Mouse (Mus musculus) heart, adult 2 months (tissue): ENCODE results near the gene Elf5. TPM values are rescaled to one million over a fixed set of nuclear protein-coding genes. Genes with fewer than 3 reads are reported as not detected.

ENCODE experiments used
- DNase-seq, 2 experiments: peaks; one replicate each; pipeline ENCODE4 v3.0.0; 2021
- H3K27ac ChIP-seq: fragments of 200-600 bp; 2 replicates; pipeline ENCODE4 v1.8.1; 2022
- H3K27me3 ChIP-seq: fragments of 200-500 bp; 2 replicates; pipeline ENCODE4 v1.6.1; 2012; ENCODE audit warnings: mild to moderate bottlenecking, low read length, inconsistent platforms, mixed read lengths; ENCODE audit not compliant: control insufficient read depth, insufficient read depth
- H3K36me3 ChIP-seq: fragments of 200-500 bp; 2 replicates; pipeline ENCODE4 v1.6.1; 2012; ENCODE audit warnings: low read length, inconsistent platforms; ENCODE audit not compliant: control insufficient read depth, insufficient read depth
- H3K4me1 ChIP-seq: fragments of 200-500 bp; 2 replicates; pipeline ENCODE4 v1.6.1; 2011; ENCODE audit warnings: low read length; ENCODE audit not compliant: control insufficient read depth, insufficient read depth
- H3K4me3 ChIP-seq: fragments of 200-600 bp; 2 replicates; pipeline ENCODE4 v1.8.1; 2022
- H3K79me2 ChIP-seq: fragments of 200-500 bp; replicated peaks from 2 replicates; pipeline ENCODE4 v1.6.1; 2012; ENCODE audit warnings: mild to moderate bottlenecking, inconsistent platforms, low read length, moderate library complexity, mixed read lengths; ENCODE audit not compliant: control insufficient read depth, insufficient read depth
- H3K9ac ChIP-seq: fragments of 200-500 bp; 2 replicates; pipeline ENCODE4 v1.6.1; 2012; ENCODE audit warnings: low read depth, mild to moderate bottlenecking, control low read depth, inconsistent platforms, low read length, mixed read lengths
- CTCF ChIP-seq: fragments of 200-600 bp; IDR thresholded peaks from 2 replicates; pipeline ENCODE4 v1.8.1; 2022; ENCODE audit warnings: antibody characterized with exemption, mild to moderate bottlenecking, moderate library complexity
- EP300 ChIP-seq: fragments of 200-500 bp; IDR thresholded peaks from 2 replicates; pipeline ENCODE4 v1.6.1; 2011; ENCODE audit warnings: low read depth, low read length, control low read depth; ENCODE audit not compliant: insufficient read depth
- POLR2A ChIP-seq: fragments of 200-500 bp; IDR thresholded peaks from 2 replicates; pipeline ENCODE4 v1.6.1; 2011; ENCODE audit warnings: mild to moderate bottlenecking, low read depth, low read length, control low read depth; ENCODE audit not compliant: insufficient read depth
- WGBS: fragments of 180-500 bp; shearing (Covaris S2); methylation state at CpG from one replicate; pipeline ENCODE4 v1.1.7; 2018; 5-methylcytosine and 5-hydroxymethylcytosine counted together
- intact Hi-C: fragments of 180-260 bp; cut with DNase I; formaldehyde crosslinking; loops from one replicate; pipeline ENCODE4 v1.15.1; 2025
- polyA plus RNA-seq: library from polyadenylated mRNA; depleted of rRNA; stranded (reverse); fragments of >200 nt; gene quantifications from 2 replicates; pipeline ENCODE4 v1.2.3, GENCODE M21; 2012
- total RNA-seq, 2 experiments: library from RNA; stranded (reverse); gene quantifications; 2 replicates each; pipeline ENCODE4 v1.2.3; 2021

The Elf5 gene
- total and polyA plus RNA-seq, 3 experiments: 0.33 TPM; not detected in 2

DNA sequence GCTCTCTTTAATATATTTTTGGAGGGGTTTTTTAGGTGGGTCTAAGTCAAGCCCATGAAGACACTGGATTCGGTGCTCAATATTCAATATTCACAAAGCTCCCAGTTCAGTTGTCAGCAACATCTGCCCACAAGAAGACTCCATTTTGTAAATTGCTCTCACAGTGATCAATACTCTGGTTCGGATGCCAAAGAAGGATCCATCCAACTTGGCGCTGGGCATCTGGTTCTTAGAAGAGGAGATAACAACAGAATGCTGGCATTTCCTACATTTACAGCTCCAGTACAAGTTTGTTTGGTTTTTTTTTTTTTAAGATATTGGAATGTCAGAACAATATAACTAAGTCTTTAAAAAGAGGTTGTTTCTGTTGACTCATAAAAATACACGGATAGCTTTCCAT lies 69.4 kb downstream of the Elf5 start:
- Histone ChIP-seq H3K27ac (no peak overlapping the region; the same call in 1 of the 2 replicates), H3K79me2 (peaks cover 11% of the 10 kb centered on the region), H3K9ac (no peak overlapping the region), H3K4me3 (no peak overlapping the region), H3K36me3 (peaks cover 15% of the 10 kb centered on the region), H3K4me1 (peaks cover 13% of the 10 kb centered on the region), H3K27me3 (no peaks in the 10 kb centered on the region)
- no peak for DNase-seq
- no peak for TF ChIP-seq CTCF
- no peak for TF ChIP-seq POLR2A
- TF ChIP-seq EP300: no peak
- intact Hi-C loops: loop anchor here (10.0 kb wide), 1 partner anchor 314 kb away; the partner anchor contains the start of gene Caprin1
- 81% methylated on average over 4 of the region's 4 CpGs for WGBS

DNA sequence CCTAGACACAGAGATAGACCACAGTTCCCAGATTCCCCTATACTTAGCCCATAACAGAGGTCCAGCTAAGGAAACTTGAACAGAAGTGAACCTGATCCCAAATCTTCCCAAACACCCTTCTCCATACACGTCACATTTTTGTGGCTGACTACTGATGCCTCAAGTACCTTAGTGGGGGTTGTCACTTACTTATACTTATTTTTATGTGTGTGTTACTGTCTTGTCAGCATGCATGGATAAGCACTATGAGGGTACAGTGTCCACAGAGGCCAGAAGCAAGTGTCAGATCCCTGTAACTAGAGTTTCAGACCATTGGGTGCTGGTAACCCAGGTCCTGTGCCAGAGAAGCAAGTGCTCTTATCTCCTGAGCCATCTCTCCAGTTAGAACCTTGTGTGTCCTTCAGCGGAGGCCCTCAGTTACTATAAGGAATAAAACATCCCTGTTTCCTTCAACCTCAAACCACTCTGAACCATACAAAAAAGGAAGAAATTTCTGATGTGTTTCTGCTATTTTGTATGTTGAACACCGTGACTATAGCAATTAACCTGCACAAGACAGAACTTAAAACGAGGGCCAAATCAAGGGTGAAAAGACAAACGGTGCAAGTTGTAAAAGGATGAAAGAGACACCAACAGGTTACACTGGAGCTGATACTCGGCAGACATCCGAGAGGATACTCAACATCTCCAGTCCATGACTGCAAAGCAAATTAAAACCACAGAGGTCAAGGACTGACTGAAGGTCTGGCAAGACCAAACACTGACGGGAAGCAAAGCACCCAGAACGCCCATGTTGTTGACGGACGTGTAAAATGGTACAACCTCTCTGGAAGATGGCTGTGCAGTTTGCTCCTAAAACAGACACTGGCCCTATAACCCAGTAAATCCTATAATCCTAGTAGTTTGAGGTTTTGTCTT lies 70.1 kb downstream of the Elf5 start:
- Histone ChIP-seq H3K27me3 (no peaks in the 10 kb centered on the region), H3K4me3 (no peak overlapping the region), H3K79me2 (peaks cover 11% of the 10 kb centered on the region), H3K27ac (no peak overlapping the region), H3K9ac (no peak overlapping the region), H3K36me3 (peaks cover 15% of the 10 kb centered on the region), H3K4me1 (peaks cover 13% of the 10 kb centered on the region)
- intact Hi-C loops: loop anchor here (10.0 kb wide), 1 partner anchor 313 kb away; the partner anchor contains the start of gene Caprin1
- TF ChIP-seq CTCF: no peak
- TF ChIP-seq EP300: no peak
- TF ChIP-seq POLR2A: no peak
- WGBS: 68% methylated on average over 11 of the region's 11 CpGs
- no peak for DNase-seq

DNA sequence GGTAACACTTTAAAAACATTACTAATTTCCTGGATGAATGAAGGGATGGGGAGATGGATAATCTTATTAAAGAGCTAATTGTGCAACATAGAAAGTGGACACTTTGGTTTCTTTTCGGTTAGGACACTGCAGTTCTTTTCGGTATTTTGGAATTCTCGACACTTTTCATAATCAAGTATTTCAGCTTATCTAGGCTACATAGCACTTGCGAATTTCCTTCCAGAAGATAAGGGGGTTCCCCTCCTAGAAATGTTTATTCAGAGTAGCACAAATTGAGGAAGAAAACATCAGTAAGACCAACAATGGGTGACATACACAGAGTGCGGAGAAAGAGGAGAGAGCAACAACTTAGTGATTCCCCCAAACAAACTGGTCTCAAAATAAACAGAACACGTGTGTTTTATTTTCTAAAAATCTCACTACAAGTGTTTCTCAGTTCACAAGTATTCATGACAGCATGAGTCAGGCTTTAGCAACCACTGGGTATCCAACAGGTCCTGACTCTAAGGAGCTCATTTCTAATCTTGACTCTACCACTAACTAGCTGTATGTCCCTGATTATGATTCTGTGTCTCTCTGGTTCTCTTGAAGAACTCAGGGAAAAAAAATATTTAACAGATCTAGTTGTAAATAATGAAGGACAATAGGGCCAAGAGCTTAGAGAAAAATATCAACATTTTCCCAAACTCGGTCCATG lies 71.9 kb downstream of the Elf5 start:
- intact Hi-C loops: loop anchor here (10.0 kb wide), 1 partner anchor 311 kb away; the partner anchor contains the start of gene Caprin1
- H3K27me3 ChIP-seq: no peaks in the 10 kb centered on the region
- peak overlapping the region; percentile 32 for H3K27ac ChIP-seq
- WGBS: 21% methylated on average over 7 of the region's 7 CpGs
- H3K36me3 ChIP-seq: peaks cover 15% of the 10 kb centered on the region
- peaks cover 13% of the 10 kb centered on the region for H3K4me1 ChIP-seq
- H3K4me3 ChIP-seq: peak overlapping the region; percentile 81
- peak overlapping the region; percentile 93; the same call in 1 of the 2 replicates for H3K9ac ChIP-seq
- peaks cover 10% of the 10 kb centered on the region for H3K79me2 ChIP-seq
- TF ChIP-seq POLR2A (no peak), CTCF (no peak), EP300 (no peak)
- no peak for DNase-seq

DNA sequence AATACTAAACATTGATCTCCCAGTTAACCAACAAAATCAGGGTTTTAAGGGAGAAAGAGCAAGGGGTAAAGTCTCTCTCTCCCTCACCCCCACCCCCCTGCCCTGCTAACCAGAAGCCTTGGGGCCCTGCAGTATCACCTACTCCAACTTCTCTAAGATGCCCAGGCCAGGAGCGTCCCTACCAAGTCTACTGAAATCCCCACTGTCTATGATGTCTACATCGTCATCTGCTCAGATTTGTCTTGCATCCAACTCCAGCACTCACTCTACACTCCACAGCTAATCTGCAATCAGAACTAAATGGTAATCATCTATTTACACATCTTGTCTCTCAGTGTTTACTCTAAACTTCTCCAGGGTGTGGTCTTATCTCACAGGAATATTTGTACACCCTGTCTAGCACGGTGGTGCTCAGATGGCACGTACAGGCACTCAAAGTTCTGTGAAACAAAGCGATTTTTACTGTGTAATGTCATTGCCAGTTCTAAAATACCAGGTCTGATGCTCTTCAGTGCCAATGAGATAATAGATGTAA lies 72.6 kb downstream of the Elf5 start:
- H3K27me3 ChIP-seq: no peaks in the 10 kb centered on the region
- peak overlapping the region; percentile 96 for H3K27ac ChIP-seq
- H3K9ac ChIP-seq: peak overlapping the region; percentile 93
- H3K36me3 ChIP-seq: peaks cover 15% of the 10 kb centered on the region
- 12% methylated on average over 5 of the region's 5 CpGs for WGBS
- intact Hi-C loops: loop anchor here (10.0 kb wide), 1 partner anchor 311 kb away; the partner anchor contains the start of gene Caprin1
- peak overlapping the region; percentile 81 for H3K4me3 ChIP-seq
- H3K4me1 ChIP-seq: peaks cover 13% of the 10 kb centered on the region
- H3K79me2 ChIP-seq: peaks cover 10% of the 10 kb centered on the region
- DNase-seq: no peak
- no peak for TF ChIP-seq CTCF
- no peak for TF ChIP-seq EP300
- TF ChIP-seq POLR2A: no peak

DNA sequence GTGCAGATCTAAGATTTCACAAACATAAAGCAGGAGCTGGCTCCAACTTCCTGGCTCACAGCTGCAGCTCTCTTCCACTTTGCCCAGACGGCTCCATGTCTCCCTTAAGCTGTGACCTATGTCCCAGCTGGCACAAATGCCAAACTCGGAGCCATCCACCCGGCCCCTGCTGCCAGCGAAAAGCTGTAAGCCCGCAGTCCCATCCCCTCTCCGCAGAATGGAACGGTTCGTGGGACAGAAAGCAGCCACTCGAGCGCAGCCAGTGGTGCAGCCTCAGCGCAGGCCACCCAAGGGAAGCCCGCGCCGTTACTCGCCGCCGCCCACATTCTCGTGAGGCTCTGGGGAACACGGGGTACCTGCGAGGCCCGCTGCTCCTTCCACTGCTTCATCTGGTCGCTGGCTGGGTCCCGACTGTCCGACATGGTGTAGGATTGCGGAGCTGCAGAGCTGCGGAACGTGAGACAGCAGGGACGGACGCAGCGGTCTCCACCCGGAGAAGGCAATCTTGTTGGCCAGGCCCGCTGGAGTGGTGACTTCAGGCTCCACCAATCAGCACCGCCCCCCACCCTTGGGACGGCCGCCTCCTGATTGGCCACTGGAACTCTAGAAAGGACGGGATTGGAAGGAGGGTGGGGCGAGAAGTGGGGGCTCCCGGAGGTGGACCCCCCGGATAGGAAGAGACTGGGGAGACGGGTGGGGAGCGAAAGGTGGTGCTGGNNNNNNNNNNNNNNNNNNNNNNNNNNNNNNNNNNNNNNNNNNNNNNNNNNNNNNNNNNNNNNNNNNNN lies 73.3 kb downstream of the Elf5 start, which contains the start of gene Cat:
Gene Cat, minus strand, starts transcription at position 544 of the 785 bp plus-strand sequence.
- WGBS: 1% methylated on average over 41 of the region's 41 CpGs
- Histone ChIP-seq H3K4me1 (peaks cover 12% of the 10 kb centered on the region), H3K36me3 (peaks cover 12% of the 10 kb centered on the region), H3K27me3 (no peaks in the 10 kb centered on the region), H3K27ac (peak within 1 kb of the TSS; percentile 96), H3K9ac (peak within 1 kb of the TSS; percentile 93), H3K79me2 (peaks cover 8% of the 10 kb centered on the region), H3K4me3 (peak within 1 kb of the TSS; percentile 81)
- intact Hi-C loops: loop anchor here (10.0 kb wide), 1 partner anchor 310 kb away; the partner anchor contains the start of gene Caprin1
- peak; percentile 96 to 97 for DNase-seq
- peak; percentile 99 for TF ChIP-seq POLR2A
- peak; percentile 72 for TF ChIP-seq EP300
- TF ChIP-seq CTCF: no peak
